Mouse (Mus musculus) splenic B cell, adult 2 months (primary cell): Measurements from ENCODE around the gene Kcnc3.

Source experiments
- DNase-seq: peaks from one replicate; pipeline ENCODE4 v3.0.0-alpha.2; 2011; ENCODE audit warnings: low read depth, low spot score
- H3K27me3 ChIP-seq: 2 replicates; pipeline ENCODE4 v1.6.1; 2012; ENCODE audit warnings: mild to moderate bottlenecking, low read length, moderate library complexity, mixed read lengths; ENCODE audit not compliant: control insufficient read depth, poor library complexity, insufficient read depth, severe bottlenecking
- H3K36me3 ChIP-seq: 2 replicates; pipeline ENCODE4 v1.6.1; 2012; ENCODE audit warnings: mild to moderate bottlenecking, low read length, moderate library complexity, mixed read lengths; ENCODE audit not compliant: control insufficient read depth, poor library complexity, insufficient read depth, severe bottlenecking

The Kcnc3 gene

GRCm38 (mm10) chr7:44615987-44616386 is 25.5 kb downstream of the Kcnc3 start:
- no peak for DNase-seq
- Histone ChIP-seq H3K36me3 (no peaks in the 10 kb centered on the region), H3K27me3 (no peaks in the 10 kb centered on the region; the same call in 1 of the 2 replicates)

- Histone ChIP-seq H3K27me3 (no peaks in the 10 kb centered on the region; the same call in 1 of the 2 replicates), H3K36me3 (no peaks in the 10 kb centered on the region)
- no peak for DNase-seq
Measured at GRCm38 (mm10) chr7:44617059-44617458, 26.6 kb downstream of the Kcnc3 start.

GRCm38 (mm10) chr7:44623714-44624542 is 33.5 kb downstream of the Kcnc3 start:
- DNase-seq: no peak
- Histone ChIP-seq H3K36me3 (no peaks in the 10 kb centered on the region), H3K27me3 (no peaks in the 10 kb centered on the region)

- no peaks in the 10 kb centered on the region for H3K27me3 ChIP-seq
- no peak for DNase-seq
- no peaks in the 10 kb centered on the region for H3K36me3 ChIP-seq
Measured at GRCm38 (mm10) chr7:44624543-44624826, 34.0 kb downstream of the Kcnc3 start.

- H3K27me3 ChIP-seq: no peaks in the 10 kb centered on the region
- no peak for DNase-seq
Measured at GRCm38 (mm10) chr7:44624828-44625227, 34.4 kb downstream of the Kcnc3 start.

GRCm38 (mm10) chr7:44625241-44626067 is 35.0 kb downstream of the Kcnc3 start:
- no peak for DNase-seq
- Histone ChIP-seq H3K27me3 (no peaks in the 10 kb centered on the region), H3K36me3 (no peaks in the 10 kb centered on the region)

More at GRCm38 (mm10) chr7:44624828-44625227, 34.4 kb downstream of the Kcnc3 start:
- no peaks in the 10 kb centered on the region for H3K36me3 ChIP-seq

- Histone ChIP-seq H3K27me3 (no peaks in the 10 kb centered on the region), H3K36me3 (no peaks in the 10 kb centered on the region)
- DNase-seq: no peak
Measured at GRCm38 (mm10) chr7:44626068-44626385, 35.6 kb downstream of the Kcnc3 start.

GRCm38 (mm10) chr7:44626966-44627365 is 36.5 kb downstream of the Kcnc3 start:
- no peak for DNase-seq
- Histone ChIP-seq H3K36me3 (no peaks in the 10 kb centered on the region), H3K27me3 (no peaks in the 10 kb centered on the region)

GRCm38 (mm10) chr7:44628402-44629034 is 38.1 kb downstream of the Kcnc3 start:
- no peak for DNase-seq
- H3K27me3 ChIP-seq: no peaks in the 10 kb centered on the region
- no peaks in the 10 kb centered on the region for H3K36me3 ChIP-seq

- H3K36me3 ChIP-seq: no peaks in the 10 kb centered on the region
- DNase-seq: no peak
- H3K27me3 ChIP-seq: no peaks in the 10 kb centered on the region
Measured at GRCm38 (mm10) chr7:44630437-44630836, 40.0 kb downstream of the Kcnc3 start.

- no peaks in the 10 kb centered on the region for H3K36me3 ChIP-seq
- DNase-seq: no peak
- no peaks in the 10 kb centered on the region for H3K27me3 ChIP-seq
Measured at GRCm38 (mm10) chr7:44632676-44633075, 42.2 kb downstream of the Kcnc3 start.

GRCm38 (mm10) chr7:44633407-44633806 is 42.9 kb downstream of the Kcnc3 start:
- no peaks in the 10 kb centered on the region for H3K36me3 ChIP-seq
- H3K27me3 ChIP-seq: no peaks in the 10 kb centered on the region
- DNase-seq: peak; percentile 43

- no peak for DNase-seq
- no peaks in the 10 kb centered on the region for H3K36me3 ChIP-seq
- H3K27me3 ChIP-seq: no peaks in the 10 kb centered on the region
Measured at GRCm38 (mm10) chr7:44636684-44637083, 46.2 kb downstream of the Kcnc3 start.

GRCm38 (mm10) chr7:44638663-44639062 is 48.2 kb downstream of the Kcnc3 start:
- Histone ChIP-seq H3K36me3 (no peaks in the 10 kb centered on the region), H3K27me3 (no peaks in the 10 kb centered on the region)
- DNase-seq: peak; percentile 15
